Mouse (Mus musculus) left cerebral cortex, adult 9 months (tissue): Measurements from ENCODE around the gene Bnc1.

ENCODE experiments used
- DNase-seq, 2 experiments: peaks; one replicate each; pipeline ENCODE4 v3.0.0; 2022; ENCODE audit warnings: low spot score in 2 of 2

The Bnc1 gene

DNA sequence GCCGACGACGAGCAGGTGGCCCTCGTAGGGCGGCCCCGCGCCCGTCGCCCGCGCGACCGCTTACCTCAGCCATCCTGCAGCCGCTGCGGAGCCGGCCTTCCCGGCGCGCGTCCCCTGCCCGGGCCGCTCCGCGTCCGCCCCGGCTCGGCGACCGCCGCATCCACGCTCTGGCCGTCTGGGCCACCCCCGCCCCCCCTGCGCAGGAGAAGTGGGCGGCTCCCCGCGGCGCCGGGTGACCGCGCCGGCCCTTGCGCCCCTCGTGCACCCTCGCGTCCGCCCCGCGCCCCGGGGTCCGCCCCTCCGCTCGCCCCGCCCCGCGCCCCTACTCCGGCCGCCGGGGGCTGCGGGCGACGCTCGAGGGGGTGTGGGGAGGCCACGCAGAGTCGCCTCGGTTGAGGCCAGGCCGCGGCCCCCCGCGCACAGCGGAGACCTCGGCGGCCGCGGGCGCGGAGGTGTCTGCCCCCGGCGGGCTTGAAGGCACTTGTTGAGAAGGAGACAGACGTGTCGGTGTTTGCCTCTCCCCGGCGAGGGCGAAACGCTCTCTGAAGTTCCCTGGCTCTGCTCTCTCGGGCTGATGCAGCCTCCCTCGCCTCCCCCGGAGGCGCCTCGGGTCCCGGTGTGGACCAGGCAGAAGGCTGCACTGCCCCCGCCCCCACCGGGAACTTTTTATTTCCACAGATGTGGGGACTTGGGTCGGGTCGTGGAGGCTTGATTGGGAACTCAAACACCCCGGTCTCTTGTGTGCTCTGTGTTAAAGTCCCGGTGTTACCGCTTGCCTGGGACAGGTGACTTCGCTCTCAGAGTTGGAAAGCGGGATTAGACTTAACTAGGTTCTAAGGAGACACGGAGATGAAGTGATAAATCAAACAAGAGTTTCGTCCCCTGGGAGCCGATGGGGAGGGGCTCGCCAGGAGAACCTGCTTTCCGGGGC, at the start of gene Bnc1:
Gene Bnc1, minus strand, starts transcription at position 162 of the 931 bp plus-strand sequence.
- DNase-seq: no peak

DNA sequence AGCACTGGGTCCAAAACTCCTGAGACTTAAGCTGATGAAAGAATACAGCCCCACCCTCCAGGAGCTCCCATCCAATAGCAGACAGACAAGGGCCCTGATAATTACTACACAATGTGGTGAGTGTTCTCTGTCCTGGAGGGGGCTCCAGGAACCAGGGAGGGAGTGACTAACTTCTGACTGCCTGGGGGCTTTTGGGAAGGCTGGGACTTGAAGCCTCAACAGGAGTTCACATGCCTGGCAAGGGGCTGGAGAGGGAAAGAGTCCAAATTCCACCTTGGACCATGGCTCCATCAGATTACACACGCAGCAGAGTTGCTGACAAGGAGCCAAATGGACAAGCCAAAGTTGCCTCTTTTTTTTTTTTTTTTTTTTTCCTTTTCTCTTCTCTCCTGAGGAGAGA, 41.3 kb upstream of the Bnc1 start:
- DNase-seq: no peak

DNA sequence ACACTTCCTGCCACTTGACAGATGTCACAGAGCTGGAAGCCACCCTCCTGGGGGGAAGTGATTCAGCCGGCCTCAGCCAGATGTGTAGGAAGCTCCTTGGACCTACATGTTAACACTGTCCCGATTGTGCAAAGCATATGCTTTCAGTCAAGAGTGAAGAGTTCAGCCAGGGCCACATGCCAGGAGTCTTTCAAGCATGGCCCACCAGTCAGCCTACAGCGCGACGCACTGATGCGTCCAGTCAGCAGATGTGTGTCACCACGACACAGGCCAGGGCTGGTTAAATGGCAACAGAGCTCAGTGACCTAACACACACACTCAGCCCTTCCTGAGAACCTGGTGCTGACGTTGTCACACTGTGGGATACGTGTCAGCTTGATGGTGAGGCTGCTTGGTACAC, 37.6 kb upstream of the Bnc1 start:
- no peak for DNase-seq

DNA sequence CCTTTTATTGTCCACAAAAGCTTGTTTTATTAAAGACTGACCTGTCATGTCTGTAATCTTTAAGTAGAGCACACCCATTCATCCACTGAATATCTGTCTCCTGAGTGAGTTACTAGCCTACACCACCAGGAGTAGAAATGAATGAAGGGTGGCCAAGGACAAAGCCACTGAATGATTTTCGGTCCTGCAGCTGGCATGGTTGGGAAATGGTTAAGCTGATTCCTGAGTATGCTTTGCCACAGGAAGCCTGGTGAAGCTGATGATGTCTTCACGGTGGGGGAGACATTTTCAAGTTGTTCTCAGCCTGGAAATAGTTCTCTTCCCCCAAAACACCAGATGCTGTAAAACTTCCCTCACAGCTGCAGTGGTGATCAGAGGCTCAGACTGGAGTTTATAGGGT, 33.7 kb upstream of the Bnc1 start:
- no peak for DNase-seq

DNA sequence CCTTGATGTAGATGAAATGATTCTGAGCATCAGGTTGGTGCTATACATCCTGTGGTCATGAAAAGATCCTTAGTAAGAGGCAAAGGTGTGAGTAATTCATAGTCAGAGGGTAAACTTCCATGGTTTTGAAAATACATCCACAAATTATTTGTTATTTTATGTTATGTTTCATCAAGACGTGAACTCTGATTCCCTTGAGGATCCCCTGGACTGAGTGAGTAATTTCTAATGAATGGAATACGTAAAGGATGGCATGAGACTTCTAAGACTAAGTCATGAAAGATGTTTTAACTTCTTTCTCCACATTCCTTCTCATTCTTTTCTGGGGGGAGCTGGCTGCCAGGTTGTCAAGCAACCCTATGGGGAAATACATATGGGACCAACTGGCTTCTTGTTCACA, 31.6 kb upstream of the Bnc1 start:
- DNase-seq: no peak

DNA sequence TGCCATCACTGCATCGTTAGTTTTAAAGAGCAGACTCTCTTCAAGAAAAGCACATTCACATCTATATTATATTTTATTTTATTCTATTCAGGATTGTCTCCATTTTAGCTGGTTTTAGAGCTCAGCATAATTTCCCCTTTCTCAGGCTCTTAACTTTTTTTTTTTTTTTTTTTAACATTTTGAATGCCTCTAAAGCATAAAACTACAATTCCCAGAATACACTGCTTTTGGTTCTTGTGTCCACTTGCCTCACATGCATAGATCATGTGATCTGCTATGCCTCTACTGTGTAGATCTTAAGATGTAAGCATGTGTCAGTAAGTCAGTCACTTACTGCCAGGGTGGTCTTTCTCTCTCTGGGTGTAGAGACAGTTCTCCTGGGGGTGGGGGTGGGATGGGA, 30.3 kb upstream of the Bnc1 start:
- no peak for DNase-seq

DNA sequence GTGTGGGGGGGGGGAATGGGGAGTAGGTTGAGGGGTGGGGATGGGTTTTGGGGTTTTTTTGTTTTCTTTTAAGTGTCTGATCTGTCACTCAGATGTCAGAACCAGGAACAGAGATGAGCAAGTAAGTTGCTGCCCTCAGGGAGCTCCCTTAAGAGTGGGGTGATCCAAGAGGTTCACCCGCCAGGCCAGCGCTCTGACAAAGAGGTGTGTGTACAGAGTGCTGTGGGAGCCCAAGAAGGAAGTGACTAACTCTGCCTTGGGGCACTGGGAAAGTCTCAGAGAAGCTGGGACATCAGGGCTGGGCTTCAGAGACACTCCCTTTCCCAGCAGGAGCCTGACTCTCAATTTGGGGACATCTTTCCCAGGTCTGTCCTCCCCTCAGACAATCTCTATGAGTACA, 25.9 kb upstream of the Bnc1 start:
- no peak for DNase-seq

DNA sequence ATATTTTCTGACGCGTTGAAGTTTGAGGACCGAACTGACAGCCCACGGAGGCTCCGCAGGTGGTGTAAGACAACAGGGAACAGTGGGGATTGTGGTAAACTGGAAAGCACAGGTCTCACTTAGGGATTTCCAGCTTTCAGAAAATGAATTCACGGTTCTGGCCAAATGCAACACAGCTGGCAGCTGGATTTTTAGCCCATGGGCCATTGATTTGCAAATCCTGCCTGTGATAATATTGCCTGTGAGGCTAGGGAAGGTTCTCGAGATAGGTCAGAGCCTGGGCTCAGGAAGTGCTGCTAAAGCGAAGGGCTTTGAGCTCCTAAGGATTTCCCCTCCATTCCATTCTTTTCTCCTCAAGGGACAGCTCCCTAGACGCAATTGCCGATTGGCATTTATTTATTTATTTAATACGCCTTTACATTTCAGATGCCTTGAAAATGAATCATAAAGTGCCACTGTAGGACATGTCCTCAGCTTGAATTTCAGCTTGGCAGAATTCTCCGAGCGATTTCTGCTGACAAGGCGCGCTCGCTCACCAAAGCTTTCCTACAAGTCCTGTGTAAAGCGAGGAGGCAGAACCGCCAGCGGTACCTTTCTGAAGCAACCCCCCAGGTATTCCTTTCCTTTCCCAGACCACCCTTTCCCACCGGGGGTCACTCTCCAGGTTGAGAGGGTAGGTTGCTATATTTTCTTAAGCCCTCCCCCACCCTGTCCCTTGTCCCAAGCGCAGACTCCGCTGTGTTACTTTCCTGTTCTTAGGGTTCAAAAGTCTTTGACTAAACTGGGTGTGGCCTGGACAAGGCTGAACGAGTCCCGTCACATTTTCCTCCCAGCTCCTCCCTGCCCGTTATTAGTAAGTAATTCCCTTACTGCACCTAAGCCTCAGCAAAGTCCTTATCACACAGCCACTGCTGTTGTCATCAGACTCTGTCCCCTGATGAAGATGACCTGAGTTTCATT, 24.9 kb upstream of the Bnc1 start:
- DNase-seq: no peak

DNA sequence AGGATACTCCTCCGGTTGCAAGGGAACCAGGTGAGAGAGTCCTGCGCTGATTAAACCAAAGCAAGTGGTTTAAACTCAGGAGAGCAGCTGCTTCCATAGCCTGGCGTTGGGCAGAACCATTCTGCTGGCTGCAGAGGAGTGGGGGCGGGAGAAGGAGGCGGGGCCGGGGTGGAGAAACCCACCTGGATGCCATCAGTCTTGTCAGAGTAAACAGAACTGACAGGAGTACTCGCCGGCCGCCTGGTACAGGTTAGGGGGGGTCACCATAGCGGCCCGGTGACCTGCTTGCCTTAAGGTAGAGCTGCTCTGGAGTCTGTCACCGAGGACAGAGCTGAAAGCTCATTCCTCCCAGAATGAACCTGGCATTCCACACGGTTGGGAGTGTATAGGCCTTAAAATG, 20.4 kb upstream of the Bnc1 start:
- no peak for DNase-seq

DNA sequence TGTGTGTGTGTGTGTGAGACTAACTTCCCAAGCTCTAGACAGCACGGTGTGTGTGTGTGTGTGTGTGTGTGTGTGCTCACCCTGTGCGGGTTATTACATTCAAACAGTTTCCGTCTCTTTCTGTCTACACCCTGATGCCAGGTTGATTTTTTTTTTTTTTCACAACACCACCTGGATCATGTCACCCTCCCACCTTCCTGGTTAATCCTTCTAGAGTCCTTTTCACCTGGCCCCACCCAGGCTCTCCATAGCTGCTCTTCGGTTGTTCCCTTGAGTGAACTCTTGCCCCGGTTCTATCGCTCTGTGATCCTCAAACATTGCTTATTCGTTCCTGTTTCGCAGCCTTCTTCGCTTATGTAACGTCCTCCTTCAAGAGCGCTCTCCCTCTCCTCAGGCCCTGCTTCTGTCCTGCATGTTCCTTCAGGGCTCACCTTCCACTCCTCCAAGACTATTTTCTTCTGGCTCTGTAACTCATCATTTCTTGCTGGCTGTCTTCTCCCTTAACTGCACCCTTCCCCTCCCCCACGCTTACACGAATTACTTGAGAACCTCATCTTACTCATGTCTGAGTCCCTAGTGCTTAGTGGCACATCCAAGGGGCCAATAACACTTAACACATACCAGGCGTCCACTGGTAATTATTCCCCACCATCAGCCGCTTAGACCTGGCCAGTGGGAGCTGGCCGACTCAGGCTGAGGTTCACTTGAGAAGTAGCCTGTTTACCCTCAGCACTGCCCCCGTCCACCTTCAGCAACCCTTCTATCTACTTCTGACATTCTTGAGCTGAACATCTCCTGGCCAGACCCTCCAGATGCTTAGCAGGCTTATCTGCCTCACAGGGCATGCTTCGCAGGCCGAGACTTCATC, 19.7 kb upstream of the Bnc1 start:
- no peak for DNase-seq

DNA sequence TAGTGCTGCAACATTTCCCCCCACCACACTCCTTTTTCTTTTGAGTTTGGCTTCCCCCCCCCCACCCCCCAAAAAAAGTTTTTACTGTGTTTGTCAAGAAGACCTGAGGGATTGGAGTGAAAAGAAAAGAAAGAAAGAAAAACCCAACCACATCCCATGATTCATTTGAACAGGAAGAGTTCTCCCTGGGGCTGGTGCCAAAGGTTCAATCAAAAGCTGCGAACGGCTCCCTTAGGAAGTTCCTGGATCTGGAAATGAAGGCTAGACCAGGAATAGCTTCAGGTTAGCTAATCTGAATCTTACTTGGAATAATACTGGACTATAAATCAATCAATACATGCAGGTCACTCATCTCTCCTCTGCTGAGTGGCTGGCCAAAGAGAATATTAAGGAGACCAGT, 15.1 kb upstream of the Bnc1 start:
- no peak for DNase-seq

DNA sequence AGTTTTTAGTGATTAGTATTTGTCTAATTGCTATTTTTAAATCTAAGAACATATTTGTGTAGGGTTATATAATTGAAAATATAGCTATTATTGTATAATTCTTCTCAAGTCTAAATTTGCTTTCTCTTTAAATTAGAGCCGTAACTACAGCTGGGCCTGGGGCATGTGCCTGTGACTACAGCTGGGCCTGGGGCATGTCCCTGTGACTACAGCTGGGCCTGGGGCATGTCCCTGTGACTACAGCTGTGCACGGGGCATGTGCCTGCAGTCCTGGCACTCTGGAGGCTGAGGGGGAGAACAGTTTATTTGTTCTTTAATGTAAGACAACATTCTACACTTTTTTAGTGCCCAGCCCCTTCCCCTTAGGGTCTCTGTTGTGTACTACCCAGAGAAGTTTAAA, 12.1 kb upstream of the Bnc1 start:
- no peak for DNase-seq

DNA sequence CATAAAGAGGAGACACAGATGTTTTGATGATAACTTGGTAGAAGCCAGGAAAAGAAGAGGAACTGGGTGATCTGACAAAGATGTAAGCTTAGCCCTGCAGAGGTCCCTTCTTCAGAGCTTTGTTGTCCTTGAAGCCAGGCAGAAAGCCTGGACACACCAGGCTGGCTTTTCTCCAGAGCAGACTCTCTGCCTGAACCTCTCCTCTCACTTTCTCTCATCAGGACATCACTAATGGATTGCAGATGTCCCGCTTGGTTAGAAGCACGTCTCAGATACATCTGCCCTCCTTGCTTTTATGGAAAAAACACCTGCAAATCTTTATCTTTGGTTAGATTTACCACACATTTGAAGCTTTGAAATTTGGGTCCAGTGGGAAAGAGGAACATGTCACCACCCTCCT, 7.7 kb upstream of the Bnc1 start:
- no peak for DNase-seq

DNA sequence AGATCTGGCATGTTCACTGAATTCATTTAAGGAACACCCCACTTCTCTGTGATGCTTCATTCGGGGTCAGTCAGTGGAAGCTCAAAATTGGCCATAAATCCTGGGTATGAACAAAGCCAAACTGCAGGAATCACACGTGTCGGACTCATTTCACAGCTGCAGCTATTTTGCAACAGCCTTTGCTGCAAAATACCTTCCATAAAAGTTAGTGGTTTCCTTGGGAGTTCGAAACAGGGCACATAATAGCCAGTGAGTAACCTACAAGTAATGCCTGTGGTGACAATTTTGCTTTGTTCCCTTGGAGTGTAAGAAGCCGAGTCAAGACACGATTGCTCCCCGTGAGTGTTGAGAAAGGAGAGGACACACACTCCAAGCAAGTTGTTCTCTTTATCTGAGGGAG, 7.3 kb upstream of the Bnc1 start:
- no peak for DNase-seq

DNA sequence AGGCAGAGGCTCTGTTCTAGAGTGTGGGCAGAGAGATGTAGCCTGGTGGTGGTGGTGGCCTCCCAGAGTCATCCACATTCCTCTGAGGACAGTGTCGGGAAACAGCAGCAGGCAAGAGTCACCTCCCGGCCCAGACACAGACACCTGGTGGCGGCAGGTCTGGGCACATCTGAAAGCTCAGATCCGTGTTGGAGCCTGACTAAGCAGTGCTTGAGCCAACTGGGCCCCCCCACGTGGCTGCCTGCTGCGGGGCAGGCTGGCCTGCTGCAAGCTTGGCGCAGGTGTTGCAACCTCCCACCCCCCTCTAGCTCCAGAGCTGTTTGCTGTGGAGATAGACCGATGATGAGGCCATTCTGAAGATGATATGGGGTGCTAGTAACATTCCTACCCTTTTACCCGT, 3.9 kb upstream of the Bnc1 start:
- DNase-seq: no peak

DNA sequence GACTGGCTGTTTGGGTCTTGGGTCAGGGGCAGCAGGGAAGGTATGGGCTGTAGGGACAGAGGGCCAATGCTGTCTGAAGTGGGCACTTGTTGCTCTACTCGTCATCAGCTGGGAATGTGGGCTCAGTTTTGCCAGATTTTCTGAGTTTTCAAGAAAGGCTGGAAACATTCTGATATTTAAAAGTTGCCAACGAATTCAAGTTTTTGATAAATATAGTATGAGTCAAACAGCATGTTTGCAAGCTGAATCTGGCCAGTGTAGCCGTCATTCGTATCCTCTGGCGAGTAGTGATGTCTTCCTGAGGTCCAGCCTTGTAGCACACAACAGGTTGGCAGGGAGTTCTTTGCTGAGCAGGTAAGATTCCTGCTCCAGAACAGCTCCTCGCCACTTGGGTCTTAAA, 3.0 kb upstream of the Bnc1 start:
- DNase-seq: no peak

DNA sequence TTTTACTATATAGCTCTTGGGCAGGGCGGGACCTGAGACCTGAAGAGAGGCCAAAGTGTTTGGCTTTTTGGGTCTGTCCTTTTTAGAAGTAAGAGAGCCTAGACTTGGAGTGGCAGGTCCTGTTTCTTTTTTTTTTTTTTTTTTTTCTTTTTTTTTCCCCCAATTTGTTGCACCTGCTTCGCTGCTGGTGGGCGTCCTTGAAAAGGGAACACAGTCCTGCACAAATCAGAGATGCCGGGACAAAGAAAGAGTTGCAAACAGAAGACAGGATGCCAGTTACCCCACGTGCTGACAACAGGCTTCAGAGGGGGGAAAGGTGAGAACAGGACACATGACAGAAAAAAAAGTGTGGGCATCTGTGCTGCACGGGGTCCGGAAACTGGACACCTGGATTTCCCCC, 1.0 kb upstream of the Bnc1 start:
- DNase-seq: no peak

DNA sequence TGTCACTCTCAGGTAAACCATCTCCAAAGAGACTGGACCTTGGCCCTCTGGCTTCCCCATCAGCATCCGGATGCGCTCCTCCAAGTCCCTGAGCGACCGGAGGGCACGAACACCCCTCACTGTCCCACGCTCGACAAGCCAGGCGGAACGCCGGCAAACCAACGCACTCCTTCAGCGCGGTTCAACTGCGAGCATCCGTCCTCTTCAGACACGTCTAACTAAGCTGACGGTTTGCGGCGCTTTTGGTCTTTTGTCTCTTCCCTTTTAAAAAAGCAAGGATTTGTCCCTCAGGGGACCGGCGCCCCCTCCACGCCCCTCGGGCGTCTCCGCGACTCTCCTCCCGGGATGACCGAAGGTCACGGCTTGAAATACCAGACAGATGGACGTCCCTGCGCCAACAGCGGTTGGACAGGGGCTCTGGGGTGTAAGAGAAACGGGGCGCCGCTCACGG, 456 bp downstream of the Bnc1 start:
- DNase-seq: no peak

DNA sequence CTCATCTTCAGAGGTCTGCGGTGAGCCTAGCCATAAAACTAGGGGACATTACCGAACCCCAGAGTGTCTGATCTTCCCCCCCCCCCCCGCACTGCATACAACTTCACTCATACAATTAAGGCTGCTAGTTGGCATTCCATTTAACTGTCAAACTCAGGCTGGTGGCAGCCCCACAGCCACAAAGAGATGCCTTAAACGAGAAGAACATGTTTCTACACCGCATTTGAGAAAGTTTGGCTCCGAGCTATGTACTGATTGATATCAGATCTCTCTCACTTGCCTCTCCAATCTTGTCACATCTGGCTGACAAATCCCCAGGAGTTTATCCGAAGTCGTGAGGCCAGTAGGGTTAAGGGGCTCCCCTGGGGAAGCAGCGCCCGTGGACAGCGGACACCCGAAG, 976 bp downstream of the Bnc1 start:
- DNase-seq: no peak

DNA sequence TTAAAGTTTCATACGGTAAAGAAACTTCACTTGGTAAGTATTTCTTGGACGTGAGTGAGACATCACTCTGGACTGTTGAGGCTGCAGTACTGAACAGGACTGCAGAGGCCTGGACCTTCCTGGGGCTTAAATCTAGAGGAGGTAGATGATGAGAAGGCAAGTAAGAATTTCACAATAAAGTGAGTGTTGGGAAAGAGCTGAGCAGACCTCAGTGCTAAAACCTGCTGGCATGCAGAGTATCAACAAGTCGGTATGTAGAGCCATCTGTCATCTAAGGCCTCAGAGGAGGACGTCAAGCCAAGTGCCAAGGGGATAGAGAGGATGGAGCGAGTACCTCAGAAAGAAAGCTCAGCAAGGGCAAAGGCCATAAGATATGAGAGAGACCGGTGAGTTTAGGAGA, 8.4 kb downstream of the Bnc1 start:
- no peak for DNase-seq

DNA sequence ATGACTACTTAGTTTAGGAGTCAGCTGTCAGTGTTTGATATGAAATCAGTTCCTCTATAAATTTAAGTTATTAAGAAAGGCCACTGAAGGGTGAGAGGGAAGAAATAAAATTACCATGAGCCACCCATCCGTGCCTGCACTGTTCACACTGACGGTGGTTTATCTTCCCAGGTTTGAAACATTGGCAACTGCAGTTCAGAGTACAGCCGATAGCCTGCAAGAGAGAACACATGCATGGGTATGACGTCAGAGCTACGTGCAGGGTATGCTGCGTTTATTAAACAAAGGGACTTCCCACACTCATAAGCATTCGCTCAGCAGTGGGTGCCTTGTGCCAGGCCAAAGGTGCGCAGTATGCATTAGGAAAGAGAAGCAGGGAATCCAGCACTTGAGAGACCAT, 13.8 kb downstream of the Bnc1 start:
- no peak for DNase-seq

DNA sequence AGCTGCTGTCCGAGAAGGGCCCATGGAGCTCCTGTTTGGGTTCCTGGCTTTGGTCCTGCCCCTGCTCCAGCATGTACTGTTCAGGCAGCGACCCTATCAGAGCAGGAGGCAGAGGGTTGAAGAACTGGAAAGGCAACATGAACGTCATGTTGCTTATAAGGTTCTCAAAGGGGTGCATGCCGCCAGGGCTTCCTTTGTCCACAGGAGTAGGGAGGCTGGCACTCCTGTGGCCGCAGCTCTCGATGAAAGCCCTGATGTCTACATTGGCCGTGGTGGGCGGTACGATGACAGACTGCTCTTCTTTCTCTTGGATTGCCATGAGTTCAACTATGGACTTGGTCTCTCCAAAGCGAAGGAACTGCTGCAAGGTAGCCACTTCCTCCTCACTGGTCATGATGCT, 17.5 kb downstream of the Bnc1 start:
- no peak for DNase-seq
